Mouse (Mus musculus) ES-E14 (cell line): ENCODE results near the gene Dkkl1. TPM values are rescaled to one million over a fixed set of nuclear protein-coding genes. Genes with fewer than 3 reads are reported as not detected.

Source experiments
- DNase-seq: peaks from one replicate; pipeline ENCODE4 v3.0.0-alpha.2; 2013; ENCODE audit warnings: low read depth, low spot score
- H3K27ac ChIP-seq: 2 replicates; pipeline ENCODE4 v1.5.1; 2012; ENCODE audit warnings: low read depth, mild to moderate bottlenecking, low read length, moderate library complexity, mixed read lengths; ENCODE audit not compliant: poor library complexity, insufficient read depth, severe bottlenecking
- H3K36me3 ChIP-seq: 2 replicates; pipeline ENCODE4 v1.6.1; 2012; ENCODE audit warnings: mild to moderate bottlenecking, low read length, moderate library complexity, mixed read lengths; ENCODE audit not compliant: control insufficient read depth, poor library complexity, insufficient read depth, severe bottlenecking
- H3K4me1 ChIP-seq, 2 experiments: fragments of 150-350 bp in 1 of 2; sonication (generic) in 1 of 2; 2 replicates each; pipeline ENCODE4 v1.6.1; 2012; ENCODE audit warnings: low read length in 2 of 2, mild to moderate bottlenecking in 1 of 2, mixed read lengths in 1 of 2; ENCODE audit not compliant: control insufficient read depth in 2 of 2, insufficient read depth in 2 of 2, poor library complexity in 1 of 2
- H3K4me3 ChIP-seq, 2 experiments: fragments of 150-350 bp in 1 of 2; sonication (generic) in 1 of 2; 2 replicates each; pipeline ENCODE4 v1.5.1; 2012; ENCODE audit warnings: low read length in 2 of 2, low read depth in 1 of 2, mild to moderate bottlenecking in 1 of 2, mixed read lengths in 1 of 2; ENCODE audit not compliant: insufficient read depth in 1 of 2, poor library complexity in 1 of 2, severe bottlenecking in 1 of 2
- H3K9ac ChIP-seq: 2 replicates; pipeline ENCODE4 v1.6.1; 2012; ENCODE audit warnings: low read depth, mild to moderate bottlenecking, low read length, mixed read lengths; ENCODE audit not compliant: poor library complexity, insufficient read depth, severe bottlenecking
- H3K9me3 ChIP-seq: fragments of 150-350 bp; sonication (generic); 2 replicates; pipeline ENCODE4 v1.6.1; 2012; ENCODE audit warnings: low read depth, mild to moderate bottlenecking, low read length; ENCODE audit not compliant: control insufficient read depth, insufficient read depth
- CHD2 ChIP-seq: IDR thresholded peaks from 2 replicates; pipeline ENCODE4 v1.6.1; 2014; ENCODE audit warnings: mild to moderate bottlenecking, low read depth, low read length, inconsistent platforms
- HCFC1 ChIP-seq: IDR thresholded peaks from 2 replicates; pipeline ENCODE4 v1.6.1; 2012; ENCODE audit warnings: low read length, inconsistent platforms, borderline replicate concordance; ENCODE audit not compliant: insufficient read depth
- MAFK ChIP-seq: IDR thresholded peaks from 2 replicates; pipeline ENCODE4 v1.6.1; 2014; ENCODE audit warnings: mild to moderate bottlenecking, low read depth, low read length, inconsistent platforms; ENCODE audit not compliant: insufficient read depth
- ZC3H11A ChIP-seq: IDR thresholded peaks from 2 replicates; pipeline ENCODE4 v1.6.1; 2012; ENCODE audit warnings: low read depth, mild to moderate bottlenecking, inconsistent platforms, low read length, borderline replicate concordance
- ZNF384 ChIP-seq: IDR thresholded peaks from 2 replicates; pipeline ENCODE4 v1.6.1; 2012; ENCODE audit warnings: low read depth, low read length, inconsistent platforms
- in situ Hi-C, 2 experiments: fragments of 600-800 bp; cut with MboI; formaldehyde crosslinking; loops; one replicate each; pipeline ENCODE4 v1.15.1; 2025; ENCODE audit warnings: low sequenced_read_pairs in 2 of 2, inconsistent platforms in 1 of 2; ENCODE audit not compliant: unreplicated experiment in 2 of 2
- total RNA-seq: library from RNA; depleted of rRNA; stranded (reverse); fragments of 300-350 nt; gene quantifications from 2 replicates; pipeline ENCODE4 v1.2.3, GENCODE M21; 2012

Dkkl1 gene
- total RNA-seq, 1 experiment, result 6.9 TPM

- in situ Hi-C loops, result no loop called here
- TF ChIP-seq MAFK, result no peak
- TF ChIP-seq ZC3H11A, result no peak
- TF ChIP-seq CHD2, result no peak
- no peak for TF ChIP-seq ZNF384
- TF ChIP-seq HCFC1, result no peak
- H3K27ac ChIP-seq, result no peak overlapping the region; the same call in 1 of the 2 replicates
- peak overlapping the region; percentile 30; the same call in 1 of the 2 replicates for H3K9ac ChIP-seq
- peak overlapping the region in 1 of 2 experiments; percentile 41; a peak in 2 of 4 replicates for H3K4me3 ChIP-seq
- H3K36me3 ChIP-seq, result no peaks in the 10 kb centered on the region
- no peaks in the 10 kb centered on the region for H3K9me3 ChIP-seq
- DNase-seq, result no peak
- H3K4me1 ChIP-seq, result peaks cover 0 to 26% of the 10 kb centered on the region in 2 experiments; a peak in 2 of 4 replicates
Observed at GRCm38 (mm10) chr7:45189600-45189999, 22.3 kb downstream of the Dkkl1 start.

GRCm38 (mm10) chr7:45185921-45186320, 26.0 kb downstream of the Dkkl1 start:
- in situ Hi-C loops, result no loop called here
- peaks cover 0 to 16% of the 10 kb centered on the region in 2 experiments; a peak in 3 of 4 replicates for H3K4me1 ChIP-seq
- no peaks in the 10 kb centered on the region for H3K36me3 ChIP-seq
- no peak overlapping the region for H3K27ac ChIP-seq
- no peak for DNase-seq
- no peak overlapping the region for H3K9ac ChIP-seq
- no peak overlapping the region for H3K4me3 ChIP-seq
- TF ChIP-seq ZNF384 (no peak), CHD2 (no peak), MAFK (no peak), HCFC1 (no peak), ZC3H11A (no peak)
- no peaks in the 10 kb centered on the region for H3K9me3 ChIP-seq

GRCm38 (mm10) chr7:45183672-45184071, 28.3 kb downstream of the Dkkl1 start:
- no peak overlapping the region for H3K27ac ChIP-seq
- in situ Hi-C loops, result no loop called here

GRCm38 (mm10) chr7:45182606-45183005, 29.3 kb downstream of the Dkkl1 start:
- no peak for DNase-seq
- Histone ChIP-seq H3K27ac (no peak overlapping the region), H3K9ac (peak overlapping the region; percentile 61), H3K4me1 (peaks cover 0 to 8% of the 10 kb centered on the region in 2 experiments; a peak in 2 of 4 replicates), H3K4me3 (peak overlapping the region; percentile 47 to 68), H3K36me3 (no peaks in the 10 kb centered on the region), H3K9me3 (no peaks in the 10 kb centered on the region)
- in situ Hi-C loops, result no loop called here
- TF ChIP-seq HCFC1 (no peak), MAFK (no peak), ZC3H11A (no peak), ZNF384 (no peak), CHD2 (no peak)

More at GRCm38 (mm10) chr7:45183672-45184071, 28.3 kb downstream of the Dkkl1 start:
- TF ChIP-seq ZC3H11A (no peak), CHD2 (no peak), HCFC1 (no peak), MAFK (no peak), ZNF384 (no peak)
- Histone ChIP-seq H3K36me3 (no peaks in the 10 kb centered on the region), H3K9me3 (no peaks in the 10 kb centered on the region), H3K4me1 (peaks cover 0 to 11% of the 10 kb centered on the region in 2 experiments; a peak in 3 of 4 replicates), H3K9ac (no peak overlapping the region), H3K4me3 (no peak overlapping the region)
- DNase-seq, result no peak

- peak overlapping the region; percentile 61 for H3K9ac ChIP-seq
- H3K27ac ChIP-seq, result no peak overlapping the region
- peaks cover 0 to 10% of the 10 kb centered on the region in 2 experiments; a peak in 2 of 4 replicates for H3K4me1 ChIP-seq
- DNase-seq, result peak; percentile 90
- no peaks in the 10 kb centered on the region for H3K36me3 ChIP-seq
- in situ Hi-C loops, result no loop called here
- H3K4me3 ChIP-seq, result peak overlapping the region; percentile 64 to 76
- H3K9me3 ChIP-seq, result no peaks in the 10 kb centered on the region
- TF ChIP-seq CHD2 (no peak), ZNF384 (no peak), HCFC1 (no peak), MAFK (no peak), ZC3H11A (no peak)
Observed at GRCm38 (mm10) chr7:45182199-45182601, 29.7 kb downstream of the Dkkl1 start.
